Comparison of ENCODE assay signal across 29 mouse cellular contexts in the genomic region with DNA sequence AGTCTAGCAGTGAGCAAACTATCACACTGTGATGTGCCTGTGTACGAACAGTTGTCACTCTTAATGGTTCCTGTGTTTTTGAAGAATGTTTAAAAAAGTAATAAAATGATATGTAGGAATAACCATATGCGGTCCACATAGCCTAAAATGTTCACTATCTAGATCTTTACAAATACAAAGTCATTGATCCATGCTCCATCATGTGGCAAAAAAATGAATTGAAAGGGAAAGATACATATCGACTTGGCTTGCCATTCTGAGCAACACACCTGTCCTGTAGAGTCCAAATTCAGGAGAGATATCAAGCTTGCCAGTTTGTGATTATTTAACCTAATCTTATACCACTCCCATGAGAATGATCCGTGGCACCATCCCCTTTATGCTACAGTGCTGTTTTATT.
DNase-seq lines count a peak whose midpoint lies in the region; ATAC-seq and TF ChIP-seq lines count a peak whose summit lies in the region.
"Had no signal": no experiment of that assay in that cellular context is flagged by ENCODE, and none has a peak within 500 bp of the region (broad histone marks: within the 10 kb centered on the region; RNA-seq: fewer than 3 reads in every experiment).

No protein-coding gene starts in this region.

- H3K27me3 ChIP-seq in liver, adult 2 months (ENCODE audit: control insufficient read depth, insufficient read depth, low read length) = no peaks in the 10 kb centered on the region
- no peaks in the 10 kb centered on the region for H3K27me3 ChIP-seq in stomach, postnatal 0 days (ENCODE audit: control insufficient read depth, insufficient read depth, low read length)
- H3K27me3 ChIP-seq: hindbrain, embryonic 13.5 days; liver, embryonic 12.5 days; neural tube, embryonic 12.5 days had no signal

- TF ChIP-seq EP300 in stomach, postnatal 0 days (optimal IDR thresholded peaks at IDR 0.05) = no peak

- H3K4me2 ChIP-seq in stomach, postnatal 0 days (replicated peaks; ENCODE audit: low read depth) = no peak overlapping the region
- H3K4me2 ChIP-seq: heart, embryonic 11.5 days; hindbrain, embryonic 13.5 days; liver, embryonic 12.5 days; lung, embryonic 14.5 days; neural tube, embryonic 12.5 days had no signal

- no peak for TF ChIP-seq POLR2A in liver, adult 2 months (IDR thresholded peaks at IDR 0.05; ENCODE audit: extremely low read depth, insufficient read depth, low read length)

- no peaks in the 10 kb centered on the region for H3K36me3 ChIP-seq in liver, adult 2 months (ENCODE audit: control insufficient read depth, insufficient read depth, low read length)
- H3K36me3 ChIP-seq in stomach, postnatal 0 days (ENCODE audit: control insufficient read depth, insufficient read depth, low read length) = no peaks in the 10 kb centered on the region
- H3K36me3 ChIP-seq: G1E; hindbrain, embryonic 13.5 days; liver, embryonic 12.5 days; neural tube, embryonic 12.5 days had no signal

- H3K4me3 ChIP-seq in liver, adult 2 months (ENCODE audit: insufficient read depth, low read depth, low read length) = no peak overlapping the region
- no peak overlapping the region for H3K4me3 ChIP-seq in stomach, postnatal 0 days (ENCODE audit: low read depth, low read length)
- H3K4me3 ChIP-seq: hindbrain, embryonic 13.5 days; liver, embryonic 12.5 days; neural tube, embryonic 12.5 days had no signal

- ATAC-seq in frontal cortex, adult (ENCODE audit: low TSS enrichment) = peak; percentile 50; the same call in 1 of the 2 replicates
- ATAC-seq in stomach, postnatal 0 days (ENCODE audit: low FRiP score, low TSS enrichment) = no peak
- ATAC-seq: forebrain, embryonic 14.5 days; liver, embryonic 12.5 days had no signal

- H3K9me3 ChIP-seq in stomach, postnatal 0 days (ENCODE audit: control insufficient read depth, low read length) = no peaks in the 10 kb centered on the region
- H3K9me3 ChIP-seq: hindbrain, embryonic 13.5 days; liver, embryonic 12.5 days; neural tube, embryonic 12.5 days had no signal

- no peak for DNase-seq in frontal cortex, postnatal 14 days (ENCODE audit: low spot score in 2 of 2)
- peak; percentile 19 for DNase-seq in liver, adult 2 months (ENCODE audit: extremely low read depth, low read depth, low spot score)
- no peak for DNase-seq in liver
- DNase-seq in brain, adult 2 months (ENCODE audit: low read depth, low spot score) = peak; percentile 12
- no peak for DNase-seq in stomach, postnatal 0 days (ENCODE audit: low spot score)
- DNase-seq in lung, adult 18-20 months = no peak
- DNase-seq: adrenal gland, adult 8-10 months; cerebellum, adult 11 months; cerebellum, adult 9-10 months; cerebellum, postnatal 36 days; gastrocnemius, postnatal 14 days; heart, postnatal 36 days; kidney, adult 8-10 months; kidney, postnatal 4 days; lung, postnatal 14 days; midbrain, embryonic 14.5 days; right cerebral cortex, adult 18-20 months; spleen, adult 18-20 months; thymus, adult 2 months; thymus, postnatal 36 days had no signal

- no peaks in the 10 kb centered on the region for H3K79me2 ChIP-seq in liver, adult 2 months (ENCODE audit: control insufficient read depth, insufficient read depth, low read length)

- H3K4me1 ChIP-seq in liver, adult 2 months (ENCODE audit: control insufficient read depth, insufficient read depth, low read length) = no peaks in the 10 kb centered on the region
- H3K4me1 ChIP-seq in stomach, postnatal 0 days (replicated peaks; ENCODE audit: control insufficient read depth, insufficient read depth) = no peaks in the 10 kb centered on the region
- H3K4me1 ChIP-seq: hindbrain, embryonic 13.5 days; liver, embryonic 12.5 days; neural tube, embryonic 12.5 days had no signal

- H3K27ac ChIP-seq in liver, adult 2 months (replicated peaks; ENCODE audit: insufficient read depth, low read depth, low read length) = no peak overlapping the region
- H3K27ac ChIP-seq in stomach, postnatal 0 days (replicated peaks) = no peak overlapping the region
- H3K27ac ChIP-seq: hindbrain, embryonic 13.5 days; kidney, postnatal 0 days; liver, embryonic 12.5 days; neural tube, embryonic 12.5 days had no signal

- WGBS in liver, adult 2 months = 76% methylated on average over 4 of the region's 4 CpGs
- 81% methylated on average over 4 of the region's 4 CpGs for WGBS in stomach, postnatal 0 days

- TF ChIP-seq CTCF in liver, adult 2 months (IDR thresholded peaks at IDR 0.05; ENCODE audit: low read depth, low read length) = peak; percentile 29
- TF ChIP-seq CTCF in stomach, postnatal 0 days (IDR thresholded peaks at IDR 0.05; ENCODE audit: low read depth) = peak; percentile 33

- no peak overlapping the region for H3K9ac ChIP-seq in liver, adult 2 months (ENCODE audit: low read depth, low read length)
- H3K9ac ChIP-seq in stomach, postnatal 0 days (ENCODE audit: low read length) = no peak overlapping the region
- H3K9ac ChIP-seq: hindbrain, embryonic 13.5 days; liver, embryonic 12.5 days; lung, embryonic 14.5 days; neural tube, embryonic 12.5 days had no signal

Comparison
In these comparisons a context has a peak if more than half of its experiments do, and no peak if none do; other contexts are left out.
1. DNase-seq: peak in liver, adult 2 months (single experiment) and brain, adult 2 months (single experiment); none in frontal cortex, postnatal 14 days (0 of 2), liver (single experiment), stomach, postnatal 0 days (single experiment) and lung, adult 18-20 months (0 of 2).